Mouse (Mus musculus): ENCODE results near the gene Ago3.
A peak's percentile ranks its signal among the peaks of the same experiment; 100 is the strongest.

DNA sequence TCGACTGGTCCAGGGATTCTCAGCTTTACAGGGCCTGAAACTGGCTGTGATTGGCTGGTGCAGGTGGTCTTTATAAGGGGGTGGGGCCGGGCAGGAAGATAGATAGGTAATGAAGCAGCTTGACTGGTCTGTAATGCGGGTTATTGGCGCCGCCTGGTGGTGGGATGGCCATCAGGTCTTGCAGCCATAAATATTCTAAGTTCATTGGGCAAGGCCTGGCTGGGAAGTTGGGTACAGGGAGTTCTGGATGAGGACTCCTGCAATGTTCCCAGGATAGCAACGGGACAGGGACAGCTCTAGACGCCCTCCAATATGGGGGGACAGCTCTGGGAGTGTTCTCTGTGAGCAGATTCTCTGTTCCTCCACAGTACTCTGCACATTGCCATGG is 119.4 kb downstream of the Ago3 start:
- TF ChIP-seq CTCF (IDR thresholded peaks at IDR 0.05; ENCODE audit: control insufficient read depth, insufficient read depth, insufficient replicate concordance, low read depth, low read length) (peak; percentile 75; the same call in 1 of the 2 replicates), POLR2A (IDR thresholded peaks at IDR 0.05; ENCODE audit: control insufficient read depth, low read depth, low read length) (no peak)
